Mouse (Mus musculus): Measurements from ENCODE around the gene Pdzd2. TPM values are rescaled to one million over a fixed set of nuclear protein-coding genes. Genes with fewer than 3 reads are reported as not detected.
A peak's percentile ranks its signal among the peaks of the same experiment; 100 is the strongest.

Pdzd2 gene
- polyA plus RNA-seq, 1 experiment from 2014 or later = 27.0 TPM

DNA sequence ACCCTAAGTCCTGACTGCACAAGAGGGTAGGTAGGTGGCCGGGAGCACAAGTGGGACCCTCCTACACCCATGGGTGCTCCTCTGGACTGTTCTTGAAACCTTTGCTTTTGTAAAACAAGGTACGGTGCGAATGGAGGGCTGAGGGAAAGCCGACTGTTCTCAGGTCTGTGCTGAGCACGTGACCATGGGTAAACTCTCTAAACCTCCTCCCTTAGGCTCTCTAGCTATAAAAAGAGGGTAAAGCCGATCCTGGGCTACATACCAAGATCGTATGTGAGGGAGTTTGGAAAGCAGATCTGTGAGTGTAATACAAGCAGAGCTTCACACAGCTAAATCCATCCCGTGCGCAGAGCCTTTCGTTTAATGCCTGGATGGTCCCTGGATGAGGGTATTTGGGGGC lies 23.4 kb upstream of the Pdzd2 start:
- Histone ChIP-seq H3K27ac (ENCODE audit: low read length) (no peak overlapping the region), H3K36me3 (ENCODE audit: control insufficient read depth, insufficient read depth, low read length) (no peaks in the 10 kb centered on the region), H3K9ac (ENCODE audit: low read length) (no peak overlapping the region), H3K27me3 (ENCODE audit: control insufficient read depth, insufficient read depth, low read length) (no peaks in the 10 kb centered on the region), H3K4me2 (ENCODE audit: low read depth, low read length) (no peak overlapping the region), H3K4me3 (replicated peaks; ENCODE audit: low read length) (no peak overlapping the region), H3K4me1 (ENCODE audit: control insufficient read depth, insufficient read depth, low read length) (no peaks in the 10 kb centered on the region), H3K9me3 (replicated peaks; ENCODE audit: control insufficient read depth, low read length) (no peaks in the 10 kb centered on the region)
- no peak for ATAC-seq (ENCODE audit: insufficient read depth, low FRiP score)
- 63% methylated on average over 10 of the region's 10 CpGs for WGBS

DNA sequence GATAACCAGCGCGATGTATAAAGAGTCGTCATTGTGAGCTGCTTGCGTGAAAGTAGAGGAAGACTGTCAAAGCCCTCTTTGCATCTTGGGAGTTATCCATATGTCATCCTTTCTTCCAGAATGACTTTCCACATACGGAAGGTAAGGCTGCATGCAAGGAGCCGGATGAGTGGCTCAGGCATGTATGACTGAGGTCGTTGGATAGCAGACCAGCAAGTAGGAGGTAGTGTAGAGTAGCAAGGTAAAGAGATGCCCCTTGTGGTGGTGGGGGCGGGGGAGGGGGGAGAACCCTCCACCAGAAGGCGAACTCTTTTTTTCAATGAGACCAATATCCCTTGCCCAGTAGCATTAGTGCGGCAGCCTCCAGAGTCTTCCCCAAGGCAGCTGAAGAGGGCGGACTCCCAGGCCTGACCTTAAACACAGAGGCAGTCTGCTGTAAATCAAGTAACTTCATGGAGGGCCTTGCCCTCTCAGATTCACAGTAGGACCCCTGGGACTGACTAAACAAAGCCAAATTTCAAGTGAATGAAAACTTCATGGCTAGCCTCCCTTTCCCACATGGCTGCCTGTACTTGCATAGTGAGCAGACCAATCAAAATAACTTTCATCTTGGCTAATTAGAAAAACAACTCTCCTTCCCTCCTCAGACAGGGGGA lies 22.7 kb upstream of the Pdzd2 start:
- Histone ChIP-seq H3K9me3 (replicated peaks; ENCODE audit: control insufficient read depth, low read length) (no peaks in the 10 kb centered on the region), H3K9ac (ENCODE audit: low read length) (no peak overlapping the region), H3K27me3 (ENCODE audit: control insufficient read depth, insufficient read depth, low read length) (no peaks in the 10 kb centered on the region), H3K27ac (ENCODE audit: low read length) (no peak overlapping the region), H3K4me1 (ENCODE audit: control insufficient read depth, insufficient read depth, low read length) (no peaks in the 10 kb centered on the region), H3K4me3 (replicated peaks; ENCODE audit: low read length) (no peak overlapping the region), H3K36me3 (ENCODE audit: control insufficient read depth, insufficient read depth, low read length) (no peaks in the 10 kb centered on the region), H3K4me2 (ENCODE audit: low read depth, low read length) (no peak overlapping the region)
- no peak for ATAC-seq (ENCODE audit: insufficient read depth, low FRiP score)
- 83% methylated on average over 11 of the region's 11 CpGs for WGBS

DNA sequence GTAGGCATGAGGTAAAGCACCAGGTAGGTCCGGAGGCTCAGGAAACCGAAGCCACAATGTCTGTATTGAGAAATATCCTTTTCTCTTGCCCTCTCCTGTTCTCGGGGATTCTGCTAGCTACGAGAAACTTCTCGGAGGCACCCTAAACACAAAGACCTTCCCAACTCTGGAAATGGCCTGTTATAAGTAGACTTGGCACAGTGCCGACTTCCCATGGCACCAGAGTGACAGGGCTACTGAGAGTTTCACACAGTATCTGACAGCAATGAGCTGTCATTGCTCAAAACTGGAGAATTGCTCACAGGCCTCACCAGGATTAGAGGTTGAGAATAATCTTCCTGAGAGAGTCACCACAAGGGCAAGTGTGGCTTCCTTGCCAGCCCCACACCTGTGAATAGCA lies 21.0 kb upstream of the Pdzd2 start:
- WGBS = 84% methylated on average over 6 of the region's 6 CpGs
- Histone ChIP-seq H3K4me2 (ENCODE audit: low read depth, low read length) (no peak overlapping the region), H3K4me3 (replicated peaks; ENCODE audit: low read length) (no peak overlapping the region), H3K9ac (ENCODE audit: low read length) (no peak overlapping the region), H3K9me3 (replicated peaks; ENCODE audit: control insufficient read depth, low read length) (no peaks in the 10 kb centered on the region), H3K27me3 (ENCODE audit: control insufficient read depth, insufficient read depth, low read length) (no peaks in the 10 kb centered on the region), H3K36me3 (ENCODE audit: control insufficient read depth, insufficient read depth, low read length) (no peaks in the 10 kb centered on the region), H3K4me1 (ENCODE audit: control insufficient read depth, insufficient read depth, low read length) (no peaks in the 10 kb centered on the region), H3K27ac (ENCODE audit: low read length) (no peak overlapping the region)
- ATAC-seq (ENCODE audit: insufficient read depth, low FRiP score) = no peak

DNA sequence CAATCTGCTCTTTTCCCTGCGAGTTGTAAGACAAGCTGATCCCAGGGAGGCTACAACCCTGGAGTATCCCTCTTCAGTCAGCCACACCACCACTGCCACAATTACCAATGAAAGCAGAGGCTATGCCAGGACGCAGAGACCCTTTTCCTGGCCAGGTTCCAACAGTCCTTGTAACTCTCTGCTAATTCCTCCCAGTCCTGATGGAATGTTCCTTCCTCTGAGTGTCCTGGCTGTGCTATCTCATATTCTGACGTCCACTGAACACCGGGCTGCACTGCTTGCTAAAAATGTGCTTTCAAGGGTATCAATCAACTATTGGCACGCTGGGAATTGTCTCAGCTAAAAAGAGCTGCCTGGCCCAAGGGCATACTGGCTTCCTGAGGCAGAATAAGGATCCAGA lies 18.7 kb upstream of the Pdzd2 start:
- no peaks in the 10 kb centered on the region for H3K9me3 ChIP-seq (replicated peaks; ENCODE audit: control insufficient read depth, low read length)
- H3K4me1 ChIP-seq (ENCODE audit: control insufficient read depth, insufficient read depth, low read length) = no peaks in the 10 kb centered on the region
- no peak overlapping the region for H3K4me3 ChIP-seq (replicated peaks; ENCODE audit: low read length)
- H3K4me2 ChIP-seq (ENCODE audit: low read depth, low read length) = no peak overlapping the region
- no peaks in the 10 kb centered on the region for H3K27me3 ChIP-seq (ENCODE audit: control insufficient read depth, insufficient read depth, low read length)
- H3K9ac ChIP-seq (ENCODE audit: low read length) = no peak overlapping the region
- ATAC-seq (ENCODE audit: insufficient read depth, low FRiP score) = no peak
- no peak overlapping the region for H3K27ac ChIP-seq (ENCODE audit: low read length)
- no peaks in the 10 kb centered on the region for H3K36me3 ChIP-seq (ENCODE audit: control insufficient read depth, insufficient read depth, low read length)
- WGBS = 41% methylated on average over 5 of the region's 5 CpGs

DNA sequence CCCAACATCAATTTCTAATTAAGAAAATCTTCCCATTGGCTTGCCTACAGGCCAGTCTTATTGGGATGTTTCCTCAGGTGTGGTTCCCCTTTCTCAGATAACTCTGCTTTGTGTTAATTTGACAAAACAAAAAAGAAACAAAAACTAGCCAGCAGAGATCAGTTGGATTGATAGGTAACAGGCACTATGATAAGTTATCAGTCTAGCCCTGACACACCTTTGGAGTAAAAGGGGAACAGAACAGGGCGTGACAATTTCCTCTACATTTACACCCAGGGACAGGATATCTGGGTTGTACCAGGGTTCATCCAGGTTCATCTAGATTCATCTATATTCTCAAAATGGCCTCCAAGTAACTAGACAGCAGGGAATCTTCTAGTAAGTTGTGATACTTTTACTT lies 18.0 kb upstream of the Pdzd2 start:
- Histone ChIP-seq H3K4me1 (ENCODE audit: control insufficient read depth, insufficient read depth, low read length) (no peaks in the 10 kb centered on the region), H3K4me3 (replicated peaks; ENCODE audit: low read length) (no peak overlapping the region), H3K27me3 (ENCODE audit: control insufficient read depth, insufficient read depth, low read length) (no peaks in the 10 kb centered on the region), H3K9me3 (replicated peaks; ENCODE audit: control insufficient read depth, low read length) (no peaks in the 10 kb centered on the region), H3K36me3 (ENCODE audit: control insufficient read depth, insufficient read depth, low read length) (no peaks in the 10 kb centered on the region), H3K4me2 (ENCODE audit: low read depth, low read length) (no peak overlapping the region), H3K27ac (ENCODE audit: low read length) (no peak overlapping the region), H3K9ac (ENCODE audit: low read length) (no peak overlapping the region)
- 86% methylated on average over 1 of the region's 1 CpGs for WGBS
- ATAC-seq (ENCODE audit: insufficient read depth, low FRiP score) = no peak

DNA sequence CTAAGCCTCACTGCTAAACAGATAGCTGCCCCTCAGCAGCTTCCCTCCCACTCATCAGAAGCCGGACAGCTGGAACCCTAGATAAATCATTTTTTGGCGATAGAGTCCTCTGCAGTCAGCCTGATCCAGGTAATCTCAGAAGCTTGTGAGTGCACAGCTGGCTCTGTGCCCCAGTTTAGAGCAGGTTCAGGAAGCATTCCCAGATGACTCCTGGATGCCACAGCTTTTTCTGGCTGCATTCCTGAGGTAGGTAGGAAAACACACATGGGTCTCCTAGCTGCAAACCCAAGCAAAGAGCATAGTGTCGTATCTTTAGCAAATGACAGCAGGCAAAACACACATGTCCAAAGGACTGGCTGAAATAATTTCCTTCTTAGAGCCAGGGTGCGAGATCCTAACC lies 13.5 kb upstream of the Pdzd2 start:
- Histone ChIP-seq H3K9me3 (replicated peaks; ENCODE audit: control insufficient read depth, low read length) (no peaks in the 10 kb centered on the region), H3K4me1 (ENCODE audit: control insufficient read depth, insufficient read depth, low read length) (no peaks in the 10 kb centered on the region), H3K9ac (ENCODE audit: low read length) (no peak overlapping the region), H3K4me3 (replicated peaks; ENCODE audit: low read length) (no peak overlapping the region), H3K4me2 (ENCODE audit: low read depth, low read length) (no peak overlapping the region), H3K27me3 (ENCODE audit: control insufficient read depth, insufficient read depth, low read length) (no peaks in the 10 kb centered on the region), H3K27ac (ENCODE audit: low read length) (no peak overlapping the region), H3K36me3 (ENCODE audit: control insufficient read depth, insufficient read depth, low read length) (no peaks in the 10 kb centered on the region)
- peak; percentile 50; the same call in 1 of the 2 replicates for ATAC-seq (ENCODE audit: insufficient read depth, low FRiP score)
- 42% methylated on average over 4 of the region's 4 CpGs for WGBS

DNA sequence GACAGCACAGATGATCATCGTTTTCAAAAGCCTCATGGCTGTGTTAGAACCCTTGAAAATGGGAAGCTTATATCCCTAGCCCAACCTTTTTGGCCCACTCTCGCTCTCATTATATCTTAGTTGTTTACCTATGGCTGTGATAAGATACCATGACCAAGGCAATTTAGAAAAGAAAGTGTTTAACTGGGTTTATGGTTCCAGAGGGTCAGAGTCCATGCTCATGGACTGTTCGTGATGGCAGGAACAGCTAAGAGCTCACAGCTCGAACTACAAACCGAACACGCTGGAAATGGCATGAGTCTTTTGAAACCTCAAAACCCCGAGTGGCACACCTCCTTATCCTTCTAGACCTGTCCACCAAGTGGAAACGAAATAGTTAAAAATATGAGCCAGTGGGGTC lies 11.2 kb upstream of the Pdzd2 start:
- no peak for ATAC-seq (ENCODE audit: insufficient read depth, low FRiP score)
- 84% methylated on average over 8 of the region's 8 CpGs for WGBS
- Histone ChIP-seq H3K27ac (ENCODE audit: low read length) (no peak overlapping the region), H3K27me3 (ENCODE audit: control insufficient read depth, insufficient read depth, low read length) (no peaks in the 10 kb centered on the region), H3K9me3 (replicated peaks; ENCODE audit: control insufficient read depth, low read length) (0 out of 2 replicates have a peak, but pooled peaks cover 3% of the 10 kb centered on the region), H3K4me3 (replicated peaks; ENCODE audit: low read length) (no peak overlapping the region), H3K36me3 (ENCODE audit: control insufficient read depth, insufficient read depth, low read length) (no peaks in the 10 kb centered on the region), H3K4me1 (ENCODE audit: control insufficient read depth, insufficient read depth, low read length) (no peaks in the 10 kb centered on the region), H3K9ac (ENCODE audit: low read length) (no peak overlapping the region), H3K4me2 (ENCODE audit: low read depth, low read length) (no peak overlapping the region)

DNA sequence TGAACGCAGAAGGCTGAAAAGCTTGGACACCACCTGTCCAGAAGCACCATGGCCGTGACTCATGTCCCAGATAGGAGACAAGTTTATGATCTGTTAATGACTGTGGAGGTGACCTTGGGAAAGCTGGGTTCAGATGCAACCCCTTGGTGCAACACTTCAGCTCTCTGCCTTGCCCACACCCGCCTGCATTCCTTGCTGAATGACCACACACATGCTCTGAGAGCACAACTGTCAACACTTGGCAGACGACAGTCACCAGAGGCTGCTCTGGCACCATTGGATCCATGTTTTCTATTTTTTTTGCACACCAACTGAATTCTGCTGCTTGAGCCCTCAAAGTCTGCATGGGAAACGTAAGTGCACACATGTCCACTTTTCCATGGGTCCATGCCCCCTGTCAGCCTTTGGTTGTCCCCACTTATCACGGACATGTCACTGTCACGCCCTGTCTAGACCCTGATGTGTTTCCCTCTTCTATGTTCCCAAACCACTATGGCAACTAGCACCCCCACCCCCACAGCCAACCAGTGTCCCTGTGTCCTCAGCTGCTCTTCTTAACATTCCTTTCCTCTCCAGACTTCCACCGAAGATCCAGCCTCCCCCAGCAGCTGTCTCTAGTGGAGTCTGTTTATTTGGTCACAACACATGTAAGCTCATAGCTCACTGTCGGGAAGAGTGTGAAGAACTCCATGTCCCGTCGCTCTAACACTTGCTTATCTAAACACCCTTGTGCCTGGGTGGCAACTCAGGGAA lies 10.0 kb upstream of the Pdzd2 start:
- H3K9me3 ChIP-seq (replicated peaks; ENCODE audit: control insufficient read depth, low read length) = 0 out of 2 replicates have a peak, but pooled peaks cover 3% of the 10 kb centered on the region
- H3K36me3 ChIP-seq (ENCODE audit: control insufficient read depth, insufficient read depth, low read length) = no peaks in the 10 kb centered on the region
- H3K4me2 ChIP-seq (ENCODE audit: low read depth, low read length) = no peak overlapping the region
- H3K9ac ChIP-seq (ENCODE audit: low read length) = no peak overlapping the region
- H3K27ac ChIP-seq (ENCODE audit: low read length) = no peak overlapping the region
- H3K4me1 ChIP-seq (ENCODE audit: control insufficient read depth, insufficient read depth, low read length) = no peaks in the 10 kb centered on the region
- H3K4me3 ChIP-seq (replicated peaks; ENCODE audit: low read length) = no peak overlapping the region
- H3K27me3 ChIP-seq (ENCODE audit: control insufficient read depth, insufficient read depth, low read length) = no peaks in the 10 kb centered on the region
- ATAC-seq (ENCODE audit: insufficient read depth, low FRiP score) = no peak
- 56% methylated on average over 11 of the region's 11 CpGs for WGBS

DNA sequence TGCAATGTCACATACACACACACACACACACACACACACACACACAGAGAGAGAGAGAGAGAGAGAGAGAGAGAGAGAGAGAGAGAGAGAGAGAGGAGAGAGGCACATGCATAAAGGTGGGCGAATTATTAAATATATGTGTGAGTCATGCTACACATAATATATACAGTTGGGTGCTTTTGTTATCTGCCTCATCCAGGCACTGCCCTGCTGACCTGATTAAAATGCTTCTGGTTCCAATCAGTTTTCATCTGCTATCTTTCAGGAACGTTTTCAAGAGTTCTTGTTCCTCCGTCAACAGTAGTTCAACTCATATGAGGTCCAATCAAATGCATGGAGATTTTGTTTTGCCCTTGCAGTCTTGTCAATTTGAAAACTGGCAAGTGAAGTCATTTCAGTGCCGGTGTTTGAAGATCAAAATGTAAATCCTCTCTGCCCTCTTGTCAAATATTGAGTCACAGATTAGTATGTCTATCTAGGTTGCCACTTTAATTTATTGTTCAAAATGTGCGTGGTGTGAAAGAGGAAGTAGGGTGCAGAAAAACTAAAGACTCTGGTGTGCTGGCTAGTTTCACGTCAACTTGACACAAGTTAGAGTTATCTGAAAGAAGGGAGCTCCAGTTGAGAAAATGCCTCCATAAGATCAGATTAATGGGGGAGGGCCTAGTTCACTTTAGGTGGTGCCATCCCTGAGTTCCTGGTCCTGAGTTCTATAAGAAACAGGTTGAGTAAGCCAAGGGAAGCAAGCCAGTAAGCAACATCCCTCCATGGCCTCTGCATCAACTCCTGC lies 2.6 kb upstream of the Pdzd2 start:
- 63% methylated on average over 6 of the region's 6 CpGs for WGBS

More for the DNA sequence above, 2.6 kb upstream of the Pdzd2 start:
- ATAC-seq (ENCODE audit: insufficient read depth, low FRiP score) = no peak
- H3K36me3 ChIP-seq (ENCODE audit: control insufficient read depth, insufficient read depth, low read length) = no peaks in the 10 kb centered on the region
- 0 out of 2 replicates have a peak, but pooled peaks cover 3% of the 10 kb centered on the region for H3K9me3 ChIP-seq (replicated peaks; ENCODE audit: control insufficient read depth, low read length)
- H3K9ac ChIP-seq (ENCODE audit: low read length) = no peak overlapping the region
- no peak overlapping the region for H3K4me3 ChIP-seq (replicated peaks; ENCODE audit: low read length)
- peaks cover 14% of the 10 kb centered on the region for H3K27me3 ChIP-seq (ENCODE audit: control insufficient read depth, insufficient read depth, low read length)
- peaks cover 6% of the 10 kb centered on the region for H3K4me1 ChIP-seq (ENCODE audit: control insufficient read depth, insufficient read depth, low read length)
- no peak overlapping the region for H3K27ac ChIP-seq (ENCODE audit: low read length)
- H3K4me2 ChIP-seq (ENCODE audit: low read depth, low read length) = no peak overlapping the region

Measured in stomach, embryonic 16.5 days (tissue).